Mouse (Mus musculus): Measurements from ENCODE around the gene Dock4. TPM values are rescaled to one million over a fixed set of nuclear protein-coding genes. Genes with fewer than 3 reads are reported as not detected.

Gene Dock4
- polyA plus RNA-seq, 1 experiment from 2014 or later, result 8.5 TPM

DNA sequence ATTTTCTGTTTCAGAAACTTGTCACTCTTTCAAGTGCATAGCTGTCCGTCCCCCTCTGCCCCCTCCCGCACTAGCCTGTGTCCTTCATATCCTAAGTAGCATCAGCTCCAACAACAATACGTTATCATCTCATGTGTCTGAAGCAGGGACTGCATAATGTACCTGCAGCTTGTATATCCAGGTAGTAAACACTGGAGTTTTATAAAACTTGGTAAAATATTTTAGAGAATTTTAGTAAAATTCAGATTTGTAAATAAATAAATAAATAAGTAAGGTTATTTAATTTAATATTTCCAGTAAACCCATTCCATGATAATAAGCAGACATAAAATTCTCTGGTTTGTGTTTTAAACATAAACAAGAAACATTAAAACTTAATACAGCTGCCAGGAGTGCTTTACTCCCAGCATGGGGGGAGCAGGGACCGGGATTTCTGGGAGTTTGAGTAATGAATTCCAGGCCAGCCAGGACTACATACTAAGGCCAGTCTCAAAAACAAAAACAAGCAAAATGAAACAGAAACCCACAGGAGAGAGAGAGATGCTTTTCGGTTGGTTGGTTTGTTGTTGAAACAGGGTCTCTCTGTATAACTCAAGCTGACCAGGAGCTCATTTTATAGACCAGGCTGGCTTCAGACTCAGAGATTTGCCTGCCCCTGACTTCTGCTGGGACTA lies 352.7 kb downstream of the Dock4 start:
- no peak overlapping the region for H3K4me2 ChIP-seq (ENCODE audit: low read length)
- no peak overlapping the region for H3K27ac ChIP-seq (replicated peaks in 1 of 2; ENCODE audit: control insufficient read depth in 1 of 2, insufficient read depth in 1 of 2, low read depth in 2 of 2, low read length in 2 of 2)
- peaks cover 4% of the 10 kb centered on the region for H3K27me3 ChIP-seq (ENCODE audit: control insufficient read depth, insufficient read depth, low read length)
- H3K4me3 ChIP-seq (ENCODE audit: control insufficient read depth in 1 of 2, insufficient read depth in 1 of 2, low read depth in 1 of 2, low read length in 2 of 2), result no peak overlapping the region
- no peak for ATAC-seq (ENCODE audit: insufficient number of reproducible peaks, insufficient read depth, low FRiP score, low read depth)
- H3K9me3 ChIP-seq (ENCODE audit: control insufficient read depth, low read length), result no peaks in the 10 kb centered on the region
- 79% methylated on average over 5 of the region's 5 CpGs for WGBS
- no peak overlapping the region for H3K9ac ChIP-seq (ENCODE audit: low read length)
- H3K36me3 ChIP-seq (ENCODE audit: control insufficient read depth, insufficient read depth, low read length), result no peaks in the 10 kb centered on the region
- H3K4me1 ChIP-seq (ENCODE audit: control insufficient read depth in 2 of 2, insufficient read depth in 2 of 2, low read length in 2 of 2), result peaks cover 4 to 10% of the 10 kb centered on the region in 2 experiments

- ATAC-seq (ENCODE audit: insufficient number of reproducible peaks, insufficient read depth, low FRiP score, low read depth), result no peak
- no peaks in the 10 kb centered on the region for H3K27me3 ChIP-seq (ENCODE audit: control insufficient read depth, insufficient read depth, low read length)
- no peak overlapping the region for H3K27ac ChIP-seq (replicated peaks in 1 of 2; ENCODE audit: control insufficient read depth in 1 of 2, insufficient read depth in 1 of 2, low read depth in 2 of 2, low read length in 2 of 2)
- H3K9ac ChIP-seq (ENCODE audit: low read length), result no peak overlapping the region
- no peaks in the 10 kb centered on the region for H3K36me3 ChIP-seq (ENCODE audit: control insufficient read depth, insufficient read depth, low read length)
- no peak overlapping the region for H3K4me2 ChIP-seq (ENCODE audit: low read length)
- H3K4me3 ChIP-seq (ENCODE audit: control insufficient read depth in 1 of 2, insufficient read depth in 1 of 2, low read depth in 1 of 2, low read length in 2 of 2), result no peak overlapping the region
- 73% methylated on average over 3 of the region's 3 CpGs for WGBS
- peaks cover 4 to 10% of the 10 kb centered on the region in 2 experiments for H3K4me1 ChIP-seq (ENCODE audit: control insufficient read depth in 2 of 2, insufficient read depth in 2 of 2, low read length in 2 of 2)
- H3K9me3 ChIP-seq (ENCODE audit: control insufficient read depth, low read length), result no peaks in the 10 kb centered on the region
Observed at GRCm38 (mm10) chr12:40801456-40801855, 355.7 kb downstream of the Dock4 start.

- Histone ChIP-seq H3K36me3 (ENCODE audit: control insufficient read depth, insufficient read depth, low read length) (0 out of 2 replicates have a peak, but pooled peaks cover 9% of the 10 kb centered on the region), H3K4me3 (ENCODE audit: control insufficient read depth in 1 of 2, insufficient read depth in 1 of 2, low read depth in 1 of 2, low read length in 2 of 2) (no peak overlapping the region), H3K27ac (replicated peaks in 1 of 2; ENCODE audit: control insufficient read depth in 1 of 2, insufficient read depth in 1 of 2, low read depth in 2 of 2, low read length in 2 of 2) (no peak overlapping the region), H3K9me3 (ENCODE audit: control insufficient read depth, low read length) (no peaks in the 10 kb centered on the region), H3K4me2 (ENCODE audit: low read length) (no peak overlapping the region), H3K9ac (ENCODE audit: low read length) (no peak overlapping the region), H3K4me1 (ENCODE audit: control insufficient read depth in 2 of 2, insufficient read depth in 2 of 2, low read length in 2 of 2) (no peaks in the 10 kb centered on the region), H3K27me3 (ENCODE audit: control insufficient read depth, insufficient read depth, low read length) (no peaks in the 10 kb centered on the region)
- no peak for ATAC-seq (ENCODE audit: insufficient number of reproducible peaks, insufficient read depth, low FRiP score, low read depth)
- WGBS, result 78% methylated on average over 2 of the region's 2 CpGs
Observed at GRCm38 (mm10) chr12:40805257-40805656, 359.5 kb downstream of the Dock4 start.

- H3K36me3 ChIP-seq (ENCODE audit: control insufficient read depth, insufficient read depth, low read length), result 0 out of 2 replicates have a peak, but pooled peaks cover 9% of the 10 kb centered on the region
- H3K9ac ChIP-seq (ENCODE audit: low read length), result no peak overlapping the region
- ATAC-seq (ENCODE audit: insufficient number of reproducible peaks, insufficient read depth, low FRiP score, low read depth), result no peak
- H3K4me3 ChIP-seq (ENCODE audit: control insufficient read depth in 1 of 2, insufficient read depth in 1 of 2, low read depth in 1 of 2, low read length in 2 of 2), result no peak overlapping the region
- no peak overlapping the region for H3K4me2 ChIP-seq (ENCODE audit: low read length)
- 83% methylated on average over 1 of the region's 1 CpGs for WGBS
- H3K27ac ChIP-seq (replicated peaks in 1 of 2; ENCODE audit: control insufficient read depth in 1 of 2, insufficient read depth in 1 of 2, low read depth in 2 of 2, low read length in 2 of 2), result no peak overlapping the region
- no peaks in the 10 kb centered on the region for H3K4me1 ChIP-seq (ENCODE audit: control insufficient read depth in 2 of 2, insufficient read depth in 2 of 2, low read length in 2 of 2)
- H3K27me3 ChIP-seq (ENCODE audit: control insufficient read depth, insufficient read depth, low read length), result no peaks in the 10 kb centered on the region
- no peaks in the 10 kb centered on the region for H3K9me3 ChIP-seq (ENCODE audit: control insufficient read depth, low read length)
Observed at GRCm38 (mm10) chr12:40807916-40808315, 362.2 kb downstream of the Dock4 start.

- Histone ChIP-seq H3K4me3 (ENCODE audit: control insufficient read depth in 1 of 2, insufficient read depth in 1 of 2, low read depth in 1 of 2, low read length in 2 of 2) (no peak overlapping the region), H3K9me3 (ENCODE audit: control insufficient read depth, low read length) (no peaks in the 10 kb centered on the region), H3K27ac (replicated peaks in 1 of 2; ENCODE audit: control insufficient read depth in 1 of 2, insufficient read depth in 1 of 2, low read depth in 2 of 2, low read length in 2 of 2) (no peak overlapping the region), H3K27me3 (ENCODE audit: control insufficient read depth, insufficient read depth, low read length) (no peaks in the 10 kb centered on the region), H3K4me1 (ENCODE audit: control insufficient read depth in 2 of 2, insufficient read depth in 2 of 2, low read length in 2 of 2) (no peaks in the 10 kb centered on the region), H3K4me2 (ENCODE audit: low read length) (no peak overlapping the region), H3K9ac (ENCODE audit: low read length) (no peak overlapping the region), H3K36me3 (ENCODE audit: control insufficient read depth, insufficient read depth, low read length) (no peaks in the 10 kb centered on the region)
- ATAC-seq (ENCODE audit: insufficient number of reproducible peaks, insufficient read depth, low FRiP score, low read depth), result no peak
- WGBS, result 21% methylated on average over 2 of the region's 2 CpGs
Observed at GRCm38 (mm10) chr12:40813474-40813873, 367.7 kb downstream of the Dock4 start.

GRCm38 (mm10) chr12:40814659-40815363 lies 369.1 kb downstream of the Dock4 start:
- H3K4me1 ChIP-seq (ENCODE audit: control insufficient read depth in 2 of 2, insufficient read depth in 2 of 2, low read length in 2 of 2), result no peaks in the 10 kb centered on the region

GRCm38 (mm10) chr12:40818046-40818708 lies 372.4 kb downstream of the Dock4 start:
- no peak overlapping the region for H3K9ac ChIP-seq (ENCODE audit: low read length)
- no peak overlapping the region for H3K4me3 ChIP-seq (ENCODE audit: control insufficient read depth in 1 of 2, insufficient read depth in 1 of 2, low read depth in 1 of 2, low read length in 2 of 2)
- no peak overlapping the region for H3K4me2 ChIP-seq (ENCODE audit: low read length)
- no peaks in the 10 kb centered on the region for H3K4me1 ChIP-seq (ENCODE audit: control insufficient read depth in 2 of 2, insufficient read depth in 2 of 2, low read length in 2 of 2)
- ATAC-seq (ENCODE audit: insufficient number of reproducible peaks, insufficient read depth, low FRiP score, low read depth), result no peak
- no peaks in the 10 kb centered on the region for H3K9me3 ChIP-seq (ENCODE audit: control insufficient read depth, low read length)
- no peaks in the 10 kb centered on the region for H3K36me3 ChIP-seq (ENCODE audit: control insufficient read depth, insufficient read depth, low read length)
- H3K27me3 ChIP-seq (ENCODE audit: control insufficient read depth, insufficient read depth, low read length), result no peaks in the 10 kb centered on the region
- WGBS, result 81% methylated on average over 6 of the region's 6 CpGs
- no peak overlapping the region for H3K27ac ChIP-seq (replicated peaks in 1 of 2; ENCODE audit: control insufficient read depth in 1 of 2, insufficient read depth in 1 of 2, low read depth in 2 of 2, low read length in 2 of 2)

More at GRCm38 (mm10) chr12:40814659-40815363, 369.1 kb downstream of the Dock4 start:
- Histone ChIP-seq H3K27me3 (ENCODE audit: control insufficient read depth, insufficient read depth, low read length) (no peaks in the 10 kb centered on the region), H3K36me3 (ENCODE audit: control insufficient read depth, insufficient read depth, low read length) (no peaks in the 10 kb centered on the region), H3K27ac (replicated peaks in 1 of 2; ENCODE audit: control insufficient read depth in 1 of 2, insufficient read depth in 1 of 2, low read depth in 2 of 2, low read length in 2 of 2) (no peak overlapping the region), H3K4me2 (ENCODE audit: low read length) (no peak overlapping the region), H3K4me3 (ENCODE audit: control insufficient read depth in 1 of 2, insufficient read depth in 1 of 2, low read depth in 1 of 2, low read length in 2 of 2) (no peak overlapping the region), H3K9ac (ENCODE audit: low read length) (no peak overlapping the region), H3K9me3 (ENCODE audit: control insufficient read depth, low read length) (no peaks in the 10 kb centered on the region)
- no peak for ATAC-seq (ENCODE audit: insufficient number of reproducible peaks, insufficient read depth, low FRiP score, low read depth)
